Comparison of ENCODE assay signal across 25 mouse cellular contexts in the genomic region with DNA sequence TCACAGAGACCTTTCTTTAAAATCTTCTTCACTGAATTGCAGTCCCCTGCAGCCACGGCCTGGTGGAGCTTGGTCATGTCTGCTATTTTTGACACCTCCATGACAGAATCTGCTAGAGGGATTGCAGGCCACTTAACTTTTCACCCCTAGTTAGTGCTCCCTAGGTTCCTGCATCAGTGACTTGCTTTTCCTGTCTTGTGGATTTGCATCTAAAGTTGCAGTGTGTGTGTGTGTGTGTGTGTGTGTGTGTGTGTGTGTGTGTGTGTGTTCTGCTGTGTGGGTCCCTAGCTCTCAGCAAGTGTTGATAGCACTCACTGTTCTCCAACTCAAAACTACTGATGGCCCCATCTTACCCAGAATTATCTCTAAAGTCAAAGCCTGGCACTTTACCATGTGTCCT. TPM values are rescaled to one million over a fixed set of nuclear protein-coding genes. Genes with fewer than 3 reads are reported as not detected.
"Had no signal": no experiment of that assay in that cellular context is flagged by ENCODE, and none has a peak within 500 bp of the region (broad histone marks: within the 10 kb centered on the region; RNA-seq: fewer than 3 reads in every experiment).

A gene (minus strand): TSS at position 101 of the 400 bp plus-strand sequence.

- H3K9me3 ChIP-seq: embryonic facial prominence, embryonic 10.5 days; embryonic facial prominence, embryonic 12.5 days; embryonic facial prominence, embryonic 13.5 days; embryonic facial prominence, embryonic 15.5 days; forebrain, embryonic 10.5 days; forebrain, embryonic 12.5 days; forebrain, embryonic 13.5 days; forebrain, embryonic 15.5 days had no signal

- ATAC-seq: forebrain, embryonic 13.5 days; forebrain, embryonic 14.5 days; forebrain, embryonic 15.5 days; forebrain, embryonic 16.5 days; forebrain, postnatal 0 days had no signal

- H3K36me3 ChIP-seq: embryonic facial prominence, embryonic 10.5 days; embryonic facial prominence, embryonic 12.5 days; embryonic facial prominence, embryonic 13.5 days; embryonic facial prominence, embryonic 15.5 days; forebrain, embryonic 10.5 days; forebrain, embryonic 12.5 days; forebrain, embryonic 15.5 days had no signal

- H3K27me3 ChIP-seq: embryonic facial prominence, embryonic 12.5 days; embryonic facial prominence, embryonic 13.5 days; embryonic facial prominence, embryonic 15.5 days; forebrain, embryonic 12.5 days; forebrain, embryonic 13.5 days; forebrain, embryonic 15.5 days had no signal

- H3K4me1 ChIP-seq: embryonic facial prominence, embryonic 10.5 days; embryonic facial prominence, embryonic 12.5 days; embryonic facial prominence, embryonic 13.5 days; embryonic facial prominence, embryonic 15.5 days; forebrain, embryonic 10.5 days; forebrain, embryonic 12.5 days; forebrain, embryonic 13.5 days; forebrain, embryonic 15.5 days had no signal

- H3K4me3 ChIP-seq: embryonic facial prominence, embryonic 10.5 days; embryonic facial prominence, embryonic 12.5 days; embryonic facial prominence, embryonic 13.5 days; embryonic facial prominence, embryonic 15.5 days; erythroblast, embryonic 14.5 days; forebrain, embryonic 10.5 days; forebrain, embryonic 12.5 days; forebrain, embryonic 13.5 days; forebrain, embryonic 15.5 days; gastrocnemius, adult 2 months; heart, adult 2 months had no signal

RNA-seq across cellular contexts. Expression of the gene that starts here (rescaled TPM):
- total RNA-seq: common myeloid progenitor, adult 5-6 weeks; forebrain, postnatal 0 days; gastrocnemius, adult 18-20 months; gastrocnemius, adult 2 months; gastrocnemius, adult 8-10 months; gastrocnemius, postnatal 10 days; gastrocnemius, postnatal 14 days; gastrocnemius, postnatal 25 days; gastrocnemius, postnatal 36 days; gastrocnemius, postnatal 4 days; granulocyte monocyte progenitor cell, adult 5-6 weeks; heart, adult 2 months; heart, adult 8-10 months had no signal
- polyA plus RNA-seq: embryonic facial prominence, embryonic 12.5 days; embryonic facial prominence, embryonic 13.5 days; erythroblast, embryonic 14.5 days; forebrain, embryonic 11.5 days; forebrain, embryonic 12.5 days had no signal
